16 mouse cellular contexts compared by ENCODE assay signal in genomic region chr1:137593732-137594131, GRCm38 (mm10).
"Had no signal": no experiment of that assay in that cellular context is flagged by ENCODE, and none has a peak within 500 bp of the region (broad histone marks: within the 10 kb centered on the region; RNA-seq: fewer than 3 reads in every experiment).

No protein-coding gene starts in this region.

- DNase-seq: liver, embryonic 13.5 days; liver, postnatal 0 days; lung, adult 2 months; lung, postnatal 14 days; lung, postnatal 4 days; retina, postnatal 1 day; right cerebral cortex, adult 18-20 months; right cerebral cortex, postnatal 25 days; right cerebral cortex, postnatal 4 days; spleen, adult 18-20 months; thymus, adult 2 months; thymus, postnatal 25 days; thymus, postnatal 4 days had no signal

- ATAC-seq: liver, postnatal 0 days; lung, postnatal 0 days; midbrain, embryonic 13.5 days; midbrain, embryonic 16.5 days had no signal
